Mouse (Mus musculus) embryonic facial prominence, embryonic 12.5 days (tissue): Measurements from ENCODE around the gene Urb2. TPM values are rescaled to one million over a fixed set of nuclear protein-coding genes. Genes with fewer than 3 reads are reported as not detected.
A peak's percentile ranks its signal among the peaks of the same experiment; 100 is the strongest.

Experiments
- ATAC-seq: fragments of 200-750 bp; cut with Nextera tagmentation; 2 replicates; pipeline ENCODE4 v1.8.0; 2017; ENCODE audit not compliant: insufficient number of reproducible peaks, insufficient read depth, low FRiP score, low TSS enrichment
- H3K27ac ChIP-seq: fragments of 300-500 bp; sonication (generic); 2 replicates; pipeline ENCODE4 v1.5.1; 2016; ENCODE audit warnings: mild to moderate bottlenecking
- H3K27me3 ChIP-seq: fragments of 300-500 bp; sonication (generic); 2 replicates; pipeline ENCODE4 v1.6.1; 2016; ENCODE audit warnings: mild to moderate bottlenecking, moderate library complexity
- H3K36me3 ChIP-seq: fragments of 300-500 bp; sonication (generic); 2 replicates; pipeline ENCODE4 v1.6.1; 2016; ENCODE audit warnings: mild to moderate bottlenecking
- H3K4me1 ChIP-seq: fragments of 300-500 bp; sonication (generic); 2 replicates; pipeline ENCODE4 v1.6.1; 2016
- H3K4me2 ChIP-seq: fragments of 300-500 bp; sonication (generic); replicated peaks from 2 replicates; pipeline ENCODE4 v1.6.1; 2016; ENCODE audit warnings: mild to moderate bottlenecking, moderate library complexity
- H3K4me3 ChIP-seq: fragments of 300-500 bp; sonication (generic); 2 replicates; pipeline ENCODE4 v1.5.1; 2016; ENCODE audit warnings: mild to moderate bottlenecking
- H3K9ac ChIP-seq: fragments of 300-500 bp; sonication (generic); 2 replicates; pipeline ENCODE4 v1.6.1; 2016; ENCODE audit warnings: mild to moderate bottlenecking, moderate library complexity
- H3K9me3 ChIP-seq: fragments of 300-500 bp; sonication (generic); 2 replicates; pipeline ENCODE4 v1.6.1; 2016; ENCODE audit warnings: mild to moderate bottlenecking, moderate library complexity
- WGBS: fragments of 180-500 bp; shearing (Covaris S2); methylation state at CpG from one replicate; pipeline ENCODE4 v1.1.7; 2016; 5-methylcytosine and 5-hydroxymethylcytosine counted together
- polyA plus RNA-seq: library from polyadenylated mRNA; unstranded; fragments of >200 nt; fragmentation: Nextera tagmentation; extraction: Ambion mirVana; gene quantifications from 2 replicates; pipeline ENCODE4 v1.2.1, GENCODE M21; 2016

The Urb2 gene
- polyA plus RNA-seq: 5.2 and 6.1 TPM in 2 replicates

DNA sequence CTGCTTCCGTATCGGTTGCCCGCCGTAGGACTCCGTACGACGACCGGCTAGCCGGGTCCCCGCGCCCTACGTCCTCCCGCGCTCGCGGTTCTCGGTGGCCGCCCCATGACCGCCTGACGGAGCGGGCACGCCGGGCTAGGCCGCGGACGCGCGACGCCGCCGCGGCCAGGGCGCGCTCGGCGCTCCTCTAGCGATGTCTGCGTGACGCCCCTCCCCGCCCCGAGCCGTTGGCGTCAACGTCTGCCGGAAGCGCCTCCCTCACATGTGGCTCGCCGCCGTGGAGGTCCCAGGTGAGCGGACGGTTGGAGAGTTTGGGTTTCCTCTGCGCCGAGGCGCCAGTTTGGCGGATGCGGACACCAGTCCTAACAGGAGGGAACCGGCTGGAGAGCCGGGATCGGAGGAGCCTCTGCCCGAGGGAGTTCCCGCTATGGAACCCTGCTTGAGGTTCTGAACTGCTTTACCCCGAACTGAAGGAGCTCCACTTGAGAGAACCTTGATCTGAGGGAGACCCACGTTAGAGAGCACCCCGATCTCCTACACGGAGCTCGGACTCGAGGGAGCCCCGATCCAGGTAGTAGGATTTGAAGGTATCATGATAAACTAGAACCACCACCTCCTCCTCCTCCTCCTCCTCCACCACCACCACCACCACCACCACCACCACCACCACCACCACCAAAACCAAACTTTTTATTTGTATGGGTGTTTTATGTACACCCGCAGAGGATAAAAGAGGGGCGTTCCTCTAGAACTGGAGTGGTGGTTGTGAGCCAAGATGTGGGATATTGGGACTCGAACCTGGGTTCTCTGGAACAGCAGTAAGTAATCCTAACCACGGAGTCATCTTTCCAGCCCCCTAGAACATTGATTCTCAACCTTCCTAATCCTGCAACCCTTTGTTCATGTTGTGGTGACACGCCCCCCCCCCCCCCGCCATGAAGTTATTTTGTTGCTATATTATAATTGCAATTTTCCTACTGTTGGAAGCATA is at the start of gene Urb2, which contains the start of gene Taf5l:
TSS of gene Urb2 (plus strand) at position 272 of the 991 bp plus-strand sequence.
TSS of gene Taf5l (minus strand) at position 161 of the 991 bp plus-strand sequence.
- no peaks in the 10 kb centered on the region for H3K27me3 ChIP-seq
- peak within 1 kb of the TSS; percentile 95 for H3K27ac ChIP-seq
- peak; percentile 91 for ATAC-seq
- H3K4me2 ChIP-seq: peak within 1 kb of the TSS; percentile 76
- H3K9ac ChIP-seq: peak within 1 kb of the TSS; percentile 79
- H3K4me3 ChIP-seq: peak within 1 kb of the TSS; percentile 78
- peaks cover 23% of the 10 kb centered on the region for H3K4me1 ChIP-seq
- peaks cover 14% of the 10 kb centered on the region; the same call in 1 of the 2 replicates for H3K36me3 ChIP-seq
- no peaks in the 10 kb centered on the region for H3K9me3 ChIP-seq
- WGBS: under 1% methylated on average over 73 of the region's 74 CpGs

DNA sequence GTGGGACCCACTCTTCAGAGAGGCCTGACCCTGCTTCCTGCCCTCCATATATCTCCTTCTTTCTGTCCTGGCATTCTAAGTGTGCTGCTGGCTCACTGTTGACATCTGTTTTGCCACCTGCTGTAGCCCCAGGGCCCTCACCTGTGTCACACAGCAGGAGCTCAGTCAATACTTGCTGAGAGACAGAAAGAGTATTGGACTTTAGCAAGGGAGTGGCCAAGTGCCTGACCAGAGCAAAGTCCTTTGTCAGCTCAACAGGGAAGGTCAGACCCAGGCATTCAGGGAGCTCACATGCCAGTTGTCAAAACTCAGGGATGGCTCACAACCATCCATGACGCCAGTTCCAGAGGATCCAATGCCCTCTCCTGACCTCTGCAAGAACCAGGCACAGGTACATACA is 47.8 kb upstream of the Urb2 start:
- no peak overlapping the region for H3K4me3 ChIP-seq
- WGBS: 65% methylated on average over 1 of the region's 1 CpGs
- H3K27ac ChIP-seq: no peak overlapping the region
- no peak overlapping the region for H3K9ac ChIP-seq
- H3K36me3 ChIP-seq: no peaks in the 10 kb centered on the region
- H3K27me3 ChIP-seq: no peaks in the 10 kb centered on the region
- no peaks in the 10 kb centered on the region; the same call in 1 of the 2 replicates for H3K4me1 ChIP-seq
- H3K4me2 ChIP-seq: no peak overlapping the region
- no peak for ATAC-seq
- no peaks in the 10 kb centered on the region for H3K9me3 ChIP-seq

DNA sequence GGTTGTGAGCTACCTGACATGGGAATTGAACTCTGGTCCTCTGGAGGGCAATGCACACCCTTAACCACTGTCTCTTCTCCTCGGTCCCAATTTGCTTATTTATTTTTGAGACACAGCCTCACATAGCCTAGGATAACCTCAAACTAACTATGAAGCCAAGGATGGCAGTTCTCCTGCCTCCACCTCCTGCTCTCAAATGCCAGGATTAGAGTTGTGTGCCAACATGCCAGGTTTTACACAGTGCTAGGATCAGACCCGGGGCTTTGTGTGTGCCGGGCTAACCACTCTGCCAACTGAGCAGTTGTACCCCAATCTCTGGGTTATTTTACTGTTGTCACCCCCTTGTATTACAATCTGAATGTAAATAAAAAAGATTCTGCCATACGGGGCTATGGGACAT is 43.8 kb upstream of the Urb2 start:
- no peaks in the 10 kb centered on the region for H3K36me3 ChIP-seq
- no peak overlapping the region for H3K4me2 ChIP-seq
- peaks cover 8% of the 10 kb centered on the region; the same call in 1 of the 2 replicates for H3K4me1 ChIP-seq
- no peaks in the 10 kb centered on the region for H3K27me3 ChIP-seq
- H3K9ac ChIP-seq: no peak overlapping the region
- ATAC-seq: no peak
- no peak overlapping the region for H3K4me3 ChIP-seq
- no peaks in the 10 kb centered on the region for H3K9me3 ChIP-seq
- H3K27ac ChIP-seq: no peak overlapping the region
- 87% methylated on average over 4 of the region's 4 CpGs for WGBS

DNA sequence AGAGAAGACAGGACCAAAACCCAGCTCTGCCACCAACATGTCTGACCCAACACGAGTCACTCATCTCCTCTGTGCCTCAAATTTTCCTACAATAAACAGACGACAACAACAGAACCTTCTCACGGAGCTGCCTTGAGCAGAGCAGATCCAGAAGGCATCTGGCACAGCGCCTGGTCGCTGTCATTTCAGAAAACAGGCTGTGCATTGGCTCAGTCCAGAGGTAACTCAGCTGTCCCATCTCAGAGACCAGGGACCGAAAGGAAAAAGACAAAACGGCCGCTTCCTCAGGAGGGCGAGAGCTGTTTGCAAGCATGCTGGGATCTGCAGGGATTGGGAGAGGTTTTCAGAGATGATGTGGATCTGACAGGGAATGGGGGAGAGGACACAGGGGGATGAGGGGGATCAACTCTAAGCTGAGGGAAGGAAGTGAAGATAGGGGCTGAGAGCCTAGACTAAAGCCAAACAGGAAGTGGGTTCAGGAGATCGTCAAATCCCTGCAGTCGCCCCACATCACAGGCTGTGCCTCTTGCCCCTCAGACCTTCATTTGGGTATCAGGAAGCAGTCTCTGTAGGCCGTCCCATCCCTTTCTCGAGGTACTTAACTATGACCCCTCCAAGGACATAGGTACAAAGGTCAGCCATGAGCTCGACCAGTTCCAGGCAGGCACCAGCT is 43.0 kb upstream of the Urb2 start:
- 60% methylated on average over 14 of the region's 14 CpGs for WGBS
- no peak overlapping the region for H3K4me3 ChIP-seq
- no peaks in the 10 kb centered on the region for H3K9me3 ChIP-seq
- no peak for ATAC-seq
- no peaks in the 10 kb centered on the region for H3K36me3 ChIP-seq
- H3K9ac ChIP-seq: no peak overlapping the region; the same call in 1 of the 2 replicates
- peaks cover 8% of the 10 kb centered on the region; the same call in 1 of the 2 replicates for H3K4me1 ChIP-seq
- no peaks in the 10 kb centered on the region for H3K27me3 ChIP-seq
- no peak overlapping the region for H3K27ac ChIP-seq
- no peak overlapping the region for H3K4me2 ChIP-seq

DNA sequence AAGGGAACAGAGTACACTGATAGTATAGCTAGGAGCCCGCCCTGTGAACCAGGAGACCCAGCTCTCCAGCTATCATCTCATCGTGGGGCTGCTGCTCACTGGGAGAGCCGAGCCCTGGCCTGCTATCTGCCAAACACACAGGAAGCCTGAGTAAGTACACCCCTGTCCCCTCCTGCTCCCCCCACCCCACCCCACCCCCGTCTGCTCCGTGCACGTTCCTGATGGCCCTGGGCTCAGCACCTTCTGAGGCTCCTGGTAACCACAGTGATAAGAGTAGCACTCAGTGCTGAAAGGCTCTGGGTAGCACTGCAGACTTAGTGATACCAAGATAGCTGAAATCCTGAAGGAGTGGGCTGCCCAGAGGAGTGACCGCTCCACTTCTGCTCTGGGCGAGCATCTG is 42.4 kb upstream of the Urb2 start:
- 70% methylated on average over 8 of the region's 8 CpGs for WGBS
- Histone ChIP-seq H3K9ac (no peak overlapping the region; the same call in 1 of the 2 replicates), H3K27ac (no peak overlapping the region), H3K36me3 (no peaks in the 10 kb centered on the region), H3K9me3 (no peaks in the 10 kb centered on the region), H3K4me3 (no peak overlapping the region), H3K4me2 (no peak overlapping the region), H3K4me1 (peaks cover 8% of the 10 kb centered on the region; the same call in 1 of the 2 replicates), H3K27me3 (no peaks in the 10 kb centered on the region)
- ATAC-seq: no peak

DNA sequence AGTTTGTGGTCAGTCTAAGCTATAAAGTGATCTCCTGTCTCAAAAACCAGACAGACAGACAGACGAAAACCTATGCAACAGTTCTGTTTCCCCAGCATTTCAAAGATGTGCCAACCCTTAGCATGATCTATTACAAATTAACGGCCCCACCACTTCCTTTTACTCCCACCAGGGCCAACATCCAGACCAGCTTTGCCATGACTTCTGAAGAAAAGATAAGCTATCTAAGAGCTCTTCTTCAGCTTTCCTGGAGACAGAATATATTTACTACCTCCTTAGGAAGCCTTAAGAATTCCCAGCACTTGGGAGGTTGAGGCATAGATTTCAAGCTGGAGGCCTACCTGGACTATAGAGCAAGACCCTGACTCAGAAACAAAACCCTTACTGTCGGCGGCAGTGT is 41.1 kb upstream of the Urb2 start:
- H3K9ac ChIP-seq: no peak overlapping the region
- H3K36me3 ChIP-seq: no peaks in the 10 kb centered on the region
- H3K27ac ChIP-seq: 0 out of 2 replicates have a peak overlapping the region, but pooled peaks have one; percentile 30
- no peak for ATAC-seq
- H3K27me3 ChIP-seq: no peaks in the 10 kb centered on the region
- no peaks in the 10 kb centered on the region for H3K9me3 ChIP-seq
- peaks cover 8% of the 10 kb centered on the region; the same call in 1 of the 2 replicates for H3K4me1 ChIP-seq
- 63% methylated on average over 4 of the region's 4 CpGs for WGBS
- H3K4me3 ChIP-seq: no peak overlapping the region
- no peak overlapping the region for H3K4me2 ChIP-seq

- WGBS: 45% methylated on average over 4 of the region's 4 CpGs
- no peak overlapping the region for H3K27ac ChIP-seq
- peaks cover 8% of the 10 kb centered on the region; the same call in 1 of the 2 replicates for H3K4me1 ChIP-seq
- no peaks in the 10 kb centered on the region for H3K36me3 ChIP-seq
- no peaks in the 10 kb centered on the region for H3K9me3 ChIP-seq
- no peak for ATAC-seq
- no peaks in the 10 kb centered on the region for H3K27me3 ChIP-seq
- peak overlapping the region; percentile 76 for H3K4me3 ChIP-seq
- H3K9ac ChIP-seq: no peak overlapping the region
- peak overlapping the region; percentile 92 for H3K4me2 ChIP-seq
These were observed 39.6 kb upstream of the Urb2 start for GRCm38 (mm10) chr8:123981674-123982073.

- Histone ChIP-seq H3K9me3 (no peaks in the 10 kb centered on the region), H3K36me3 (no peaks in the 10 kb centered on the region), H3K4me1 (peaks cover 8% of the 10 kb centered on the region; the same call in 1 of the 2 replicates), H3K4me2 (peak overlapping the region; percentile 92), H3K27me3 (no peaks in the 10 kb centered on the region), H3K9ac (peak overlapping the region; percentile 82), H3K27ac (peak overlapping the region; percentile 83), H3K4me3 (peak overlapping the region; percentile 76)
- WGBS: under 1% methylated on average over 48 of the region's 48 CpGs
- peak; percentile 7; the same call in 1 of the 2 replicates for ATAC-seq
These were observed 39.0 kb upstream of the Urb2 start for GRCm38 (mm10) chr8:123982291-123982793.

DNA sequence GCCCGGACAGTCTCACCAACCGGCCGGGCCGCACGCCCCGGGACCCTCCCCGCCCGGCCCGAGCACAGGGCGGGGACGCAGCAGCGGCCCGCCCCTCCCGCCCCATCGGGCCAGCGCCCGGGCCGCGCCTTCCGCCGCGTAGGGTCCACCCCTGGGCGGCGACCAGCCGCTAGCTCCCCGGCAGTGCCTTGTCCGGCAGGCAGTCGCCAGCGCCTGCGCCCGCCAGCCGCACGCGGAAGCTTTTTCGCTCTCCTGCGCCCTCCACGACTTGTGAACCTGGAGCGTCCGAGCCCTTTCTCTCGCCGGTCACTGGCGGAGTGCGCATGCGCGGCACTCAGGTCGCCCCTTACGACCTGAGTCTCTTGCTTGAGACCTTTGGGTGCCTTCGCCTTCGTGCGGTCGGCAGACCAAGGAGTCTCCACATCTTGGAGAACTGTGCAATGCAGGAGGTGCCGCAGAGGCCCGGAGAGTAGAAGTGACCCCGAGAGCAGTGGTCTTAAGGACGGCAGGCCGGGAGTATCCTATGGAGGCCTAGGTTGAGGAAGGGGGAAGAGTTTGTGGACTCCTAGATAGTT is 38.4 kb upstream of the Urb2 start, which contains the start of gene Abcb10:
TSS of gene Abcb10 (minus strand) at position 297 of the 575 bp plus-strand sequence.
- no peaks in the 10 kb centered on the region for H3K9me3 ChIP-seq
- peak; percentile 92 for ATAC-seq
- H3K4me2 ChIP-seq: peak within 1 kb of the TSS; percentile 92
- under 1% methylated on average over 54 of the region's 56 CpGs for WGBS
- peak within 1 kb of the TSS; percentile 83 for H3K27ac ChIP-seq
- peak within 1 kb of the TSS; percentile 76 for H3K4me3 ChIP-seq
- H3K27me3 ChIP-seq: no peaks in the 10 kb centered on the region
- peak within 1 kb of the TSS; percentile 82 for H3K9ac ChIP-seq
- peaks cover 8% of the 10 kb centered on the region; the same call in 1 of the 2 replicates for H3K4me1 ChIP-seq
- H3K36me3 ChIP-seq: no peaks in the 10 kb centered on the region

- Histone ChIP-seq H3K36me3 (no peaks in the 10 kb centered on the region), H3K4me3 (no peak overlapping the region), H3K27ac (no peak overlapping the region), H3K27me3 (no peaks in the 10 kb centered on the region), H3K9ac (no peak overlapping the region), H3K9me3 (no peaks in the 10 kb centered on the region), H3K4me2 (no peak overlapping the region), H3K4me1 (no peaks in the 10 kb centered on the region)
- ATAC-seq: no peak
- 58% methylated on average over 6 of the region's 6 CpGs for WGBS
These were observed 32.7 kb upstream of the Urb2 start for GRCm38 (mm10) chr8:123988605-123989038.

GRCm38 (mm10) chr8:123989128-123989527 is 32.2 kb upstream of the Urb2 start:
- H3K4me3 ChIP-seq: no peak overlapping the region
- WGBS: 72% methylated on average over 7 of the region's 7 CpGs

More at GRCm38 (mm10) chr8:123989128-123989527, 32.2 kb upstream of the Urb2 start:
- Histone ChIP-seq H3K4me2 (no peak overlapping the region), H3K27ac (no peak overlapping the region), H3K4me1 (no peaks in the 10 kb centered on the region), H3K9me3 (no peaks in the 10 kb centered on the region), H3K9ac (no peak overlapping the region), H3K27me3 (no peaks in the 10 kb centered on the region), H3K36me3 (0 out of 2 replicates have a peak, but pooled peaks cover under 1% of the 10 kb centered on the region)
- ATAC-seq: no peak
